Mouse (Mus musculus) brain, embryonic 14.5 days (tissue): ENCODE results near the gene Vmn1r64. TPM values are rescaled to one million over a fixed set of nuclear protein-coding genes. Genes with fewer than 3 reads are reported as not detected.
"Not testable (repeated sequence)": the region's sequence is repeated elsewhere in the genome, so short reads cannot be mapped to it uniquely, and the experiment has no call there.

Experiments used
- DNase-seq: peaks from one replicate; pipeline ENCODE4 v3.0.0-alpha.2; 2011; ENCODE audit warnings: low read depth
- CTCF ChIP-seq: fragments of 200-500 bp; IDR thresholded peaks from 2 replicates; pipeline ENCODE4 v1.5.1; 2012; ENCODE audit warnings: inconsistent platforms, mild to moderate bottlenecking, moderate library complexity, borderline replicate concordance; ENCODE audit not compliant: insufficient read depth, insufficient read length; ENCODE audit errors: extremely low read depth
- POLR2A ChIP-seq: fragments of 200-500 bp; IDR thresholded peaks from 2 replicates; pipeline ENCODE4 v1.6.1; 2012; ENCODE audit warnings: mild to moderate bottlenecking, inconsistent platforms, borderline replicate concordance; ENCODE audit not compliant: poor library complexity, insufficient read depth, insufficient read length, severe bottlenecking; ENCODE audit errors: extremely low read depth
- polyA plus RNA-seq: library from polyadenylated mRNA; depleted of rRNA; stranded (reverse); fragments of >200 nt; gene quantifications from 2 replicates; pipeline ENCODE4 v1.2.3, GENCODE M21; 2012; rRNA removed

Vmn1r64 gene
- polyA plus RNA-seq = not detected in 2 replicates

GRCm38 (mm10) chr7:5884442-5884841 is at the start of gene Vmn1r64:
TSS of gene Vmn1r64 (minus strand) at chr7:5884542.
- TF ChIP-seq POLR2A (no peak), CTCF (no peak)

GRCm38 (mm10) chr7:5899238-5899637 is 14.9 kb upstream of the Vmn1r64 start:
- TF ChIP-seq CTCF = no peak
- no peak for TF ChIP-seq POLR2A
- DNase-seq = no peak

More at GRCm38 (mm10) chr7:5884442-5884841, at the start of gene Vmn1r64:
- DNase-seq = no peak

GRCm38 (mm10) chr7:5897245-5897644 is 12.9 kb upstream of the Vmn1r64 start:
- not testable (repeated sequence) for DNase-seq

Other genes starting within 250 kb of the Vmn1r64 start
- gene Vmn1r62, start 210.9 kb downstream of the Vmn1r64 start, polyA plus RNA-seq = not detected in 2 replicates
- gene Vmn1r63, start 79.1 kb downstream of the Vmn1r64 start, polyA plus RNA-seq = not detected in 2 replicates
- not detected in 2 replicates for gene Vmn1r65, start 126.5 kb upstream of the Vmn1r64 start, polyA plus RNA-seq
- not detected in 2 replicates for gene Nlrp4c, start 160.6 kb upstream of the Vmn1r64 start, polyA plus RNA-seq